Mouse (Mus musculus) midbrain, embryonic 15.5 days (tissue): Measurements from ENCODE around the gene Fgfr2. TPM values are rescaled to one million over a fixed set of nuclear protein-coding genes. Genes with fewer than 3 reads are reported as not detected.

ENCODE experiments used
- ATAC-seq: fragments of 200-750 bp; cut with Nextera tagmentation; replicated peaks from 2 replicates; pipeline ENCODE4 v1.8.0; 2017; ENCODE audit warnings: moderate TSS enrichment
- H3K27ac ChIP-seq: fragments of 300-500 bp; sonication (generic); 2 replicates; pipeline ENCODE4 v1.5.1; 2015; ENCODE audit warnings: mild to moderate bottlenecking, inconsistent platforms
- H3K27me3 ChIP-seq: fragments of 300-500 bp; sonication (generic); replicated peaks from 2 replicates; pipeline ENCODE4 v1.6.1; 2015; ENCODE audit warnings: inconsistent platforms
- H3K36me3 ChIP-seq: fragments of 300-500 bp; sonication (generic); replicated peaks from 2 replicates; pipeline ENCODE4 v1.6.1; 2015; ENCODE audit warnings: inconsistent platforms
- H3K4me1 ChIP-seq: fragments of 300-500 bp; sonication (generic); 2 replicates; pipeline ENCODE4 v1.6.1; 2015; ENCODE audit warnings: inconsistent platforms
- H3K4me2 ChIP-seq: fragments of 300-500 bp; sonication (generic); 2 replicates; pipeline ENCODE4 v1.6.1; 2015; ENCODE audit warnings: inconsistent platforms, mild to moderate bottlenecking, moderate library complexity
- H3K4me3 ChIP-seq: fragments of 300-500 bp; sonication (generic); 2 replicates; pipeline ENCODE4 v1.5.1; 2015; ENCODE audit warnings: mild to moderate bottlenecking, inconsistent platforms
- H3K9ac ChIP-seq: fragments of 300-500 bp; sonication (generic); 2 replicates; pipeline ENCODE4 v1.6.1; 2015; ENCODE audit warnings: mild to moderate bottlenecking, inconsistent platforms
- H3K9me3 ChIP-seq: fragments of 300-500 bp; sonication (generic); 2 replicates; pipeline ENCODE4 v1.6.1; 2016; ENCODE audit warnings: inconsistent platforms
- WGBS: fragments of 180-500 bp; shearing (Covaris S2); methylation state at CpG from one replicate; pipeline ENCODE4 v1.1.7; 2015; ENCODE audit warnings: mixed read lengths; 5-methylcytosine and 5-hydroxymethylcytosine counted together
- polyA plus RNA-seq: library from polyadenylated mRNA; unstranded; fragments of >200 nt; fragmentation: Nextera tagmentation; extraction: Ambion mirVana; gene quantifications from 2 replicates; pipeline ENCODE4 v1.2.1, GENCODE M21; 2015

Fgfr2 gene
- polyA plus RNA-seq, 1 experiment from 2014 or later: 23.3 TPM

GRCm38 (mm10) chr7:130705230-130705629 is 2417.9 kb downstream of the Fgfr2 start:
- peaks cover 35% of the 10 kb centered on the region for H3K4me1 ChIP-seq
- WGBS: 82% methylated on average over 2 of the region's 2 CpGs
- H3K9ac ChIP-seq: no peak overlapping the region
- no peaks in the 10 kb centered on the region for H3K9me3 ChIP-seq
- no peak overlapping the region for H3K27ac ChIP-seq
- no peaks in the 10 kb centered on the region for H3K36me3 ChIP-seq
- no peak overlapping the region for H3K4me2 ChIP-seq
- no peaks in the 10 kb centered on the region for H3K27me3 ChIP-seq
- no peak overlapping the region for H3K4me3 ChIP-seq
- ATAC-seq: no peak

GRCm38 (mm10) chr7:130701336-130701735 is 2421.8 kb downstream of the Fgfr2 start:
- H3K4me2 ChIP-seq: no peak overlapping the region
- H3K9ac ChIP-seq: no peak overlapping the region
- no peaks in the 10 kb centered on the region for H3K9me3 ChIP-seq
- H3K27me3 ChIP-seq: no peaks in the 10 kb centered on the region
- ATAC-seq: no peak
- no peak overlapping the region for H3K27ac ChIP-seq
- H3K36me3 ChIP-seq: no peaks in the 10 kb centered on the region
- WGBS: 85% methylated on average over 1 of the region's 1 CpGs
- H3K4me3 ChIP-seq: no peak overlapping the region
- peaks cover 32% of the 10 kb centered on the region for H3K4me1 ChIP-seq

- no peak for ATAC-seq
- peaks cover 43% of the 10 kb centered on the region for H3K4me1 ChIP-seq
- H3K9me3 ChIP-seq: no peaks in the 10 kb centered on the region
- H3K27ac ChIP-seq: no peak overlapping the region
- no peak overlapping the region for H3K4me3 ChIP-seq
- H3K36me3 ChIP-seq: no peaks in the 10 kb centered on the region
- H3K4me2 ChIP-seq: no peak overlapping the region
- H3K27me3 ChIP-seq: no peaks in the 10 kb centered on the region
- H3K9ac ChIP-seq: no peak overlapping the region
Observed at GRCm38 (mm10) chr7:130698480-130698879, 2424.7 kb downstream of the Fgfr2 start.

- 39% methylated on average over 16 of the region's 16 CpGs for WGBS
- Histone ChIP-seq H3K9ac (peak overlapping the region; percentile 27; the same call in 1 of the 2 replicates), H3K9me3 (no peaks in the 10 kb centered on the region), H3K27ac (peak overlapping the region; percentile 66), H3K36me3 (no peaks in the 10 kb centered on the region), H3K4me3 (peak overlapping the region; percentile 29), H3K4me1 (peaks cover 48% of the 10 kb centered on the region), H3K27me3 (no peaks in the 10 kb centered on the region), H3K4me2 (peak overlapping the region; percentile 81)
- no peak for ATAC-seq
Observed at GRCm38 (mm10) chr7:130696347-130697234, 2426.6 kb downstream of the Fgfr2 start.

GRCm38 (mm10) chr7:130695669-130696338 is 2427.3 kb downstream of the Fgfr2 start:
- H3K4me2 ChIP-seq: peak overlapping the region; percentile 81
- no peak overlapping the region for H3K9ac ChIP-seq
- WGBS: 63% methylated on average over 13 of the region's 13 CpGs
- peak overlapping the region; percentile 29 for H3K4me3 ChIP-seq
- ATAC-seq: no peak
- H3K36me3 ChIP-seq: no peaks in the 10 kb centered on the region
- H3K27ac ChIP-seq: no peak overlapping the region
- H3K9me3 ChIP-seq: no peaks in the 10 kb centered on the region
- no peaks in the 10 kb centered on the region for H3K27me3 ChIP-seq
- peaks cover 50% of the 10 kb centered on the region for H3K4me1 ChIP-seq

- Histone ChIP-seq H3K27me3 (no peaks in the 10 kb centered on the region), H3K9ac (peak overlapping the region; percentile 92), H3K4me3 (peak overlapping the region; percentile 67), H3K4me1 (peaks cover 50% of the 10 kb centered on the region), H3K27ac (peak overlapping the region; percentile 97), H3K36me3 (no peaks in the 10 kb centered on the region), H3K4me2 (peak overlapping the region; percentile 81), H3K9me3 (no peaks in the 10 kb centered on the region)
- WGBS: 13% methylated on average over 11 of the region's 11 CpGs
- 0 out of 2 replicates have a peak, but pooled peaks have one; percentile 23 for ATAC-seq
Observed at GRCm38 (mm10) chr7:130693800-130694193, 2429.4 kb downstream of the Fgfr2 start.

- H3K4me2 ChIP-seq: peak overlapping the region; percentile 81
- H3K4me1 ChIP-seq: peaks cover 46% of the 10 kb centered on the region
- peak overlapping the region; percentile 92 for H3K9ac ChIP-seq
- H3K27me3 ChIP-seq: no peaks in the 10 kb centered on the region
- no peaks in the 10 kb centered on the region for H3K9me3 ChIP-seq
- peak; percentile 74 for ATAC-seq
- peak overlapping the region; percentile 67 for H3K4me3 ChIP-seq
- peak overlapping the region; percentile 97 for H3K27ac ChIP-seq
- no peaks in the 10 kb centered on the region for H3K36me3 ChIP-seq
- 3% methylated on average over 19 of the region's 19 CpGs for WGBS
Observed at GRCm38 (mm10) chr7:130692943-130693799, 2430.0 kb downstream of the Fgfr2 start.

GRCm38 (mm10) chr7:130692392-130692942 is 2430.7 kb downstream of the Fgfr2 start:
- peak overlapping the region; percentile 97 for H3K27ac ChIP-seq
- H3K4me3 ChIP-seq: peak overlapping the region; percentile 67
- H3K36me3 ChIP-seq: no peaks in the 10 kb centered on the region
- under 1% methylated on average over 39 of the region's 39 CpGs for WGBS
- ATAC-seq: peak; percentile 93
- H3K9ac ChIP-seq: peak overlapping the region; percentile 92
- H3K4me1 ChIP-seq: peaks cover 41% of the 10 kb centered on the region
- H3K9me3 ChIP-seq: no peaks in the 10 kb centered on the region
- peak overlapping the region; percentile 81 for H3K4me2 ChIP-seq
- no peaks in the 10 kb centered on the region for H3K27me3 ChIP-seq

- H3K4me1 ChIP-seq: peaks cover 35% of the 10 kb centered on the region
- H3K9ac ChIP-seq: no peak overlapping the region
- H3K27ac ChIP-seq: peak overlapping the region; percentile 97
- peak overlapping the region; percentile 81 for H3K4me2 ChIP-seq
- 59% methylated on average over 2 of the region's 2 CpGs for WGBS
- H3K27me3 ChIP-seq: no peaks in the 10 kb centered on the region
- H3K9me3 ChIP-seq: no peaks in the 10 kb centered on the region
- peak; percentile 1; the same call in 1 of the 2 replicates for ATAC-seq
- H3K4me3 ChIP-seq: peak overlapping the region; percentile 67
- H3K36me3 ChIP-seq: no peaks in the 10 kb centered on the region
Observed at GRCm38 (mm10) chr7:130691931-130692330, 2431.2 kb downstream of the Fgfr2 start.

GRCm38 (mm10) chr7:130690869-130691268 is 2432.3 kb downstream of the Fgfr2 start:
- Histone ChIP-seq H3K27ac (no peak overlapping the region), H3K9ac (no peak overlapping the region), H3K27me3 (no peaks in the 10 kb centered on the region), H3K9me3 (no peaks in the 10 kb centered on the region), H3K4me2 (no peak overlapping the region), H3K4me1 (peaks cover 25% of the 10 kb centered on the region), H3K4me3 (no peak overlapping the region), H3K36me3 (no peaks in the 10 kb centered on the region)
- WGBS: 83% methylated on average over 6 of the region's 6 CpGs
- ATAC-seq: no peak

GRCm38 (mm10) chr7:130688601-130689000 is 2434.5 kb downstream of the Fgfr2 start:
- 78% methylated on average over 4 of the region's 4 CpGs for WGBS
- H3K27ac ChIP-seq: no peak overlapping the region
- H3K4me2 ChIP-seq: no peak overlapping the region
- no peaks in the 10 kb centered on the region for H3K27me3 ChIP-seq
- ATAC-seq: no peak
- H3K4me1 ChIP-seq: peaks cover 7% of the 10 kb centered on the region
- H3K9me3 ChIP-seq: no peaks in the 10 kb centered on the region
- no peak overlapping the region for H3K9ac ChIP-seq
- no peak overlapping the region for H3K4me3 ChIP-seq
- H3K36me3 ChIP-seq: no peaks in the 10 kb centered on the region
